Mouse (Mus musculus) midbrain, embryonic 16.5 days (tissue): ENCODE data around the gene Bud31. TPM values are rescaled to one million over a fixed set of nuclear protein-coding genes. Genes with fewer than 3 reads are reported as not detected.
"Not testable (repeated sequence)": the region's sequence is repeated elsewhere in the genome, so short reads cannot be mapped to it uniquely, and the experiment has no call there.

Source experiments
- ATAC-seq: fragments of 200-750 bp; cut with Nextera tagmentation; 2 replicates; pipeline ENCODE4 v1.8.0; 2017; ENCODE audit warnings: moderate TSS enrichment
- H3K27ac ChIP-seq: fragments of 300-500 bp; sonication (generic); 2 replicates; pipeline ENCODE4 v1.5.1; 2014; ENCODE audit warnings: mild to moderate bottlenecking, low read length, mixed read lengths
- H3K27me3 ChIP-seq: fragments of 300-500 bp; sonication (generic); 2 replicates; pipeline ENCODE4 v1.6.1; 2014; ENCODE audit warnings: low read depth, low read length, mixed read lengths; ENCODE audit not compliant: control insufficient read depth, insufficient read depth
- H3K36me3 ChIP-seq: fragments of 300-500 bp; sonication (generic); 2 replicates; pipeline ENCODE4 v1.6.1; 2014; ENCODE audit warnings: mild to moderate bottlenecking, low read length, moderate library complexity, mixed read lengths; ENCODE audit not compliant: control insufficient read depth, insufficient read depth
- H3K4me1 ChIP-seq: fragments of 300-500 bp; sonication (generic); 2 replicates; pipeline ENCODE4 v1.6.1; 2014; ENCODE audit warnings: mild to moderate bottlenecking, low read length, mixed read lengths; ENCODE audit not compliant: control insufficient read depth, insufficient read depth
- H3K4me2 ChIP-seq: fragments of 300-500 bp; sonication (generic); 2 replicates; pipeline ENCODE4 v1.6.1; 2014; ENCODE audit warnings: mild to moderate bottlenecking, low read length, mixed read lengths
- H3K4me3 ChIP-seq: fragments of 300-500 bp; sonication (generic); 2 replicates; pipeline ENCODE4 v1.5.1; 2014; ENCODE audit warnings: low read depth, mild to moderate bottlenecking, low read length, moderate library complexity, mixed read lengths
- H3K9ac ChIP-seq: fragments of 300-500 bp; sonication (generic); 2 replicates; pipeline ENCODE4 v1.6.1; 2014; ENCODE audit warnings: low read depth, low read length, mixed read lengths
- H3K9me3 ChIP-seq: fragments of 300-500 bp; sonication (generic); replicated peaks from 2 replicates; pipeline ENCODE4 v1.6.1; 2014; ENCODE audit warnings: mild to moderate bottlenecking, low read length, mixed read lengths; ENCODE audit not compliant: control insufficient read depth, poor library complexity, severe bottlenecking
- WGBS: fragments of 180-500 bp; shearing (Covaris S2); extraction: QIAGEN DNeasy Blood & Tissue Kit; methylation state at CpG from one replicate; pipeline ENCODE4 v1.1.7; 2014; 5-methylcytosine and 5-hydroxymethylcytosine counted together
- polyA plus RNA-seq: library from polyadenylated mRNA; unstranded; fragments of >200 nt; fragmentation: Nextera tagmentation; extraction: Ambion mirVana; gene quantifications from 2 replicates; pipeline ENCODE4 v1.2.1, GENCODE M21; 2015

The Bud31 gene
- 167 and 175 TPM in 2 replicates for polyA plus RNA-seq

DNA sequence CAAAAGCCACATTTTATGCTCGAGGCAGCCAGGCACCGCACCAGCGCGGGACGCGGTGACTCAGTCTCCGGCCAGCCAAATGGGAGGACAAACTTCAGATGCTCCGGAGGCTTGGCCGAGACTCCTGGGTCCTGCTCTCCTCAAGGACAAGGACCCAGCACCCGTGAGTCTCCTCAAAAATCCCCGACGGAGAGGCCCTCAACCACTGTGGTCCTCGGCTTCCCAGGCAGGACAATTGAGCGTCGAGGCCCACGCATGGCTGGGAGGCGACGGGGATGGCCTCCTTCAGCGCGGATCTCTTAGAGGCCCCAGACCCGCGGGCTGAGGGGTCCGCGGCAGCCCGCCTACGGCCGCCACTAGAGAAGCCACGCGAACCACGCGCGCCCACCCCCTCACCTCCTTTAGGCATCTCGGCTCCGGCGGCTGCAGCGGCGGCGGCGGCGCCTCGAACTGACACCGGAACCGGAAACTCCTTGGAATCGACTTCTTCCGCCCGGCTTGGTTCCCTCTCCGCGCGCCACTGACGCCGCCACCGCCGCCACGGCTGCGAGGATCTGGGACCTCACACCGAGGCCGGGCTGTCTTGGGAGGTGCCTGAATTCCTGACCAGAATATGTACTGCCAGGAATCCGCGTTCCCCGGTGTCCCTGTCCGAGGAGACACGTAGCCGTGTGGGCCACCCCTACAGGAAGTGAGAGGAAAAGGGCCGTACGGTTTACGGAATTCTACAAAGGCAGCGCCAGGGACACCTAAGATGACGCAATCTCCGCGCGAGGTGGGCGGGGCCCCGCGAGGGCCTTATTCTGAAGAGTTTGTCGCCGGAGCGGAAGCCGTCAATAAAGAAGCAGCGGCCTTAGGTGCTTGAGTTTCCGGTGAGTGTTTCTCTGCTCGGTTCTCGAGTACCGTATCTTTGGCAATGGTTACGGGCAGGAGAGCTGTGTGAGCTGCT, at the start of gene Bud31, which contains the start of gene Pdap1:
Gene Bud31, plus strand, starts transcription at position 792 of the 949 bp plus-strand sequence.
Gene Pdap1, minus strand, starts transcription at position 668 of the 949 bp plus-strand sequence.
- WGBS, result under 1% methylated on average over 79 of the region's 84 CpGs
- H3K9ac ChIP-seq, result peak within 1 kb of the TSS; percentile 76
- H3K4me1 ChIP-seq, result peaks cover 25% of the 10 kb centered on the region
- peak within 1 kb of the TSS; percentile 89 for H3K4me2 ChIP-seq
- ATAC-seq, result peak; percentile 94
- peak within 1 kb of the TSS; percentile 83 for H3K4me3 ChIP-seq
- H3K9me3 ChIP-seq, result no peaks in the 10 kb centered on the region
- peaks cover 17% of the 10 kb centered on the region for H3K36me3 ChIP-seq
- H3K27me3 ChIP-seq, result no peaks in the 10 kb centered on the region
- H3K27ac ChIP-seq, result peak within 1 kb of the TSS; percentile 97

DNA sequence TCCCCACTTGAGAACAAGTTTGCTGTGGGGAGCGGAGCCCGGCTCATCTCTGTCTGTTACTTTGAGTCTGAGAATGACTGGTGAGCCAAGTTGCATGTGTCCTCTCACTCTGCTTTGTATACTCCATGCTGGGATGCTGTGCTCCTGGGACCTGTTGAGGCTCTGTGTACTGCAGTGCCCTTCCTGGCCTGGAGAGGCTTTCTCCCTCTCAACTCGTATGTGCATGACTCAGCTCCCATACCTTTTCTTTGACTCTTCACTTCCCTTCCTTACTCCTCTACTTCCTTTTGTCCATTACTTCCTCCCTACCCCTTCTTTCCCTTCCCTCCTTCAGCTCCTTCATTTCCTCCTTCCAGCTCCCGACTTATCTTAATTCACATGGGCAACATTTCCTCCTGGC, 44.0 kb upstream of the Bud31 start:
- no peaks in the 10 kb centered on the region for H3K27me3 ChIP-seq
- H3K27ac ChIP-seq, result no peak overlapping the region
- no peak overlapping the region for H3K9ac ChIP-seq
- no peak for ATAC-seq
- WGBS, result 94% methylated on average over 4 of the region's 4 CpGs
- H3K36me3 ChIP-seq, result peaks cover 64% of the 10 kb centered on the region
- H3K9me3 ChIP-seq, result no peaks in the 10 kb centered on the region
- no peak overlapping the region for H3K4me3 ChIP-seq
- H3K4me1 ChIP-seq, result no peaks in the 10 kb centered on the region
- no peak overlapping the region for H3K4me2 ChIP-seq

DNA sequence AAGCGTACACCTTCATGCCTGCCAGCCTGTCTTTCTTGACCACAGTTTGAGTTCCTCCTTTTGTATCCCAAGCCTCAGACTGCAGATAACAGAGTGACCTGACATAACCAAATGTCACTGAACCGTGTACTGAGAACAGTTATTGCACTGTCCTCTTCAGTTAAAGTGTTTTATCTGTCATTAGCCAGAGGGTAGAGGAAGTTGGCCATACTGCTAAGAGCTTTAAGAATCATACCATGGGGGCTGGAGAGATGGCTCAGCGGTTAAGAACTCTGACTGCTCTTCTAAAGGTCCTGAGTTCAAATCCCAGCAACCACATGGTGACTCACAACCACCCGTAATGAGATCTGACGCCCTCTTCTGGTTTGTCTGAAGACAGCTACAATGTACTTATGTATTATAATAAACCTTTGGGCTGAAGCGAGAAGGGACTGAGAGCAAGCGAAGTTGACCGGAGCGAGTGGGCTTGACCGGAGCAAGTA, 41.8 kb upstream of the Bud31 start:
- peaks cover 56% of the 10 kb centered on the region for H3K36me3 ChIP-seq
- 92% methylated on average over 10 of the region's 10 CpGs for WGBS

GRCm38 (mm10) chr5:145100960-145101359, 39.2 kb upstream of the Bud31 start:
- WGBS, result 94% methylated on average over 9 of the region's 9 CpGs
- H3K27me3 ChIP-seq, result no peaks in the 10 kb centered on the region
- H3K9me3 ChIP-seq, result no peaks in the 10 kb centered on the region
- no peaks in the 10 kb centered on the region for H3K4me1 ChIP-seq
- no peak overlapping the region for H3K9ac ChIP-seq
- no peak for ATAC-seq
- H3K36me3 ChIP-seq, result peaks cover 60% of the 10 kb centered on the region
- H3K4me3 ChIP-seq, result no peak overlapping the region
- no peak overlapping the region for H3K4me2 ChIP-seq
- H3K27ac ChIP-seq, result no peak overlapping the region

More for the DNA sequence above, 41.8 kb upstream of the Bud31 start:
- no peak for ATAC-seq
- H3K27me3 ChIP-seq, result no peaks in the 10 kb centered on the region
- no peaks in the 10 kb centered on the region for H3K4me1 ChIP-seq
- no peak overlapping the region for H3K4me3 ChIP-seq
- no peak overlapping the region for H3K4me2 ChIP-seq
- no peak overlapping the region for H3K9ac ChIP-seq
- no peaks in the 10 kb centered on the region for H3K9me3 ChIP-seq
- no peak overlapping the region for H3K27ac ChIP-seq

- H3K27ac ChIP-seq, H3K9ac ChIP-seq, H3K9me3 ChIP-seq, H3K4me1 ChIP-seq, H3K4me2 ChIP-seq, H3K4me3 ChIP-seq, ATAC-seq, H3K27me3 ChIP-seq: not testable (repeated sequence)
- H3K36me3 ChIP-seq, result peaks cover 60% of the 10 kb centered on the region
- 97% methylated on average over 11 of the region's 11 CpGs for WGBS
Measured at GRCm38 (mm10) chr5:145101451-145101850, 38.7 kb upstream of the Bud31 start.

- H3K4me2 ChIP-seq, result no peak overlapping the region
- peaks cover 53% of the 10 kb centered on the region for H3K36me3 ChIP-seq
- H3K4me3 ChIP-seq, result no peak overlapping the region
- WGBS, result 96% methylated on average over 4 of the region's 4 CpGs
- H3K9me3 ChIP-seq, result no peaks in the 10 kb centered on the region
- no peak overlapping the region for H3K9ac ChIP-seq
- no peak for ATAC-seq
- H3K4me1 ChIP-seq, result no peaks in the 10 kb centered on the region
- no peak overlapping the region for H3K27ac ChIP-seq
- H3K27me3 ChIP-seq, result no peaks in the 10 kb centered on the region
Measured at GRCm38 (mm10) chr5:145102706-145103105, 37.5 kb upstream of the Bud31 start.

GRCm38 (mm10) chr5:145104328-145104727, 35.8 kb upstream of the Bud31 start:
- Histone ChIP-seq H3K27ac (no peak overlapping the region), H3K9ac (no peak overlapping the region), H3K4me3 (no peak overlapping the region), H3K4me1 (no peaks in the 10 kb centered on the region), H3K4me2 (no peak overlapping the region), H3K9me3 (no peaks in the 10 kb centered on the region), H3K36me3 (peaks cover 56% of the 10 kb centered on the region), H3K27me3 (no peaks in the 10 kb centered on the region)
- ATAC-seq, result no peak
- 84% methylated on average over 9 of the region's 9 CpGs for WGBS

GRCm38 (mm10) chr5:145105694-145106275, 34.4 kb upstream of the Bud31 start:
- Histone ChIP-seq H3K9me3 (no peaks in the 10 kb centered on the region), H3K27ac (no peak overlapping the region), H3K4me3 (no peak overlapping the region), H3K9ac (no peak overlapping the region), H3K27me3 (no peaks in the 10 kb centered on the region), H3K36me3 (peaks cover 54% of the 10 kb centered on the region), H3K4me2 (no peak overlapping the region), H3K4me1 (no peaks in the 10 kb centered on the region)
- ATAC-seq, result no peak
- WGBS, result 95% methylated on average over 9 of the region's 9 CpGs

DNA sequence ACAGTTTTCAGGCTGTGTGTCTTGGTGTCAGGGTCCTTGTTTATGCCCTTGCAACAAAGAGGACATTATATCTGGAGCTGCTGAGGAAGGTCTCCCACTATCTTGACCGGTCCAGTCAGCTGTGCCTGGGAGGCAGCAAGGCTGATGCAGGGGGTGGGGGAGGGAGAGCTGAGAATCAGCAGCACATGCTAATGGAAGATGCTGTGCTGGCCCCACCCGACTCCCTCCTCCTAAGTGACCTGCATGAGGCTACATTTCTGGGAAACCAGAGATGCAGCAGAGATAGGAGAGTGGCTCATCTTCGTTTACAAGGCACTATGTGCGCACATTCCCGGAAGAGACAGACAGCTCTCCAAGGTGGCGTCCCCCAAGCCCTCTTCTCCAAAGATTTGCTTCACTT, 29.8 kb upstream of the Bud31 start:
- peaks cover 8% of the 10 kb centered on the region for H3K4me1 ChIP-seq
- H3K4me2 ChIP-seq, result no peak overlapping the region
- no peak overlapping the region for H3K4me3 ChIP-seq
- 89% methylated on average over 6 of the region's 6 CpGs for WGBS
- ATAC-seq, result no peak
- peaks cover 15% of the 10 kb centered on the region for H3K27me3 ChIP-seq
- no peak overlapping the region for H3K27ac ChIP-seq
- peaks cover 32% of the 10 kb centered on the region for H3K36me3 ChIP-seq
- H3K9ac ChIP-seq, result no peak overlapping the region
- no peaks in the 10 kb centered on the region for H3K9me3 ChIP-seq
